Mouse (Mus musculus) forelimb bud, embryonic 11.5 days (tissue): ENCODE data around the gene Dcaf7.

Experiments used
- DNase-seq: peaks from one replicate; pipeline ENCODE4 v3.0.0-alpha.2; 2012; ENCODE audit warnings: low read depth, low spot score

Dcaf7 gene

GRCm38 (mm10) chr11:106044349-106044748, 7.7 kb downstream of the Dcaf7 start:
- no peak for DNase-seq

- DNase-seq = no peak
Measured at GRCm38 (mm10) chr11:106045256-106045655, 8.6 kb downstream of the Dcaf7 start.

GRCm38 (mm10) chr11:106045780-106046179, 9.1 kb downstream of the Dcaf7 start:
- DNase-seq = no peak

- no peak for DNase-seq
Measured at GRCm38 (mm10) chr11:106046584-106046983, 9.9 kb downstream of the Dcaf7 start.

GRCm38 (mm10) chr11:106053921-106054320, 17.2 kb downstream of the Dcaf7 start:
- DNase-seq = no peak

GRCm38 (mm10) chr11:106054600-106054999, 17.9 kb downstream of the Dcaf7 start:
- no peak for DNase-seq

- no peak for DNase-seq
Measured at GRCm38 (mm10) chr11:106055341-106055740, 18.7 kb downstream of the Dcaf7 start.

GRCm38 (mm10) chr11:106056819-106057491, 20.3 kb downstream of the Dcaf7 start:
- DNase-seq = no peak

- DNase-seq = no peak
Measured at GRCm38 (mm10) chr11:106058020-106058419, 21.3 kb downstream of the Dcaf7 start.

GRCm38 (mm10) chr11:106060549-106060948, 23.9 kb downstream of the Dcaf7 start:
- DNase-seq = no peak

- DNase-seq = no peak
Measured at GRCm38 (mm10) chr11:106061311-106061710, 24.6 kb downstream of the Dcaf7 start.

- DNase-seq = no peak
Measured at GRCm38 (mm10) chr11:106063756-106064155, 27.1 kb downstream of the Dcaf7 start.

GRCm38 (mm10) chr11:106065073-106065922, 28.6 kb downstream of the Dcaf7 start:
- DNase-seq = no peak

- peak; percentile 95 for DNase-seq
Measured at GRCm38 (mm10) chr11:106065923-106066571, 29.4 kb downstream of the Dcaf7 start, which contains the start of gene Taco1. Gene Taco1, plus strand, starts transcription at chr11:106066061.

GRCm38 (mm10) chr11:106066616-106067015, 29.9 kb downstream of the Dcaf7 start:
- DNase-seq = peak; percentile 100

- DNase-seq = no peak
Measured at GRCm38 (mm10) chr11:106073774-106074173, 37.1 kb downstream of the Dcaf7 start.

GRCm38 (mm10) chr11:106076321-106076720, 39.6 kb downstream of the Dcaf7 start:
- DNase-seq = peak; percentile 64

- DNase-seq = peak; percentile 99
Measured at GRCm38 (mm10) chr11:106083708-106084701, 47.3 kb downstream of the Dcaf7 start, which contains the start of gene Map3k3. Gene Map3k3, plus strand, starts transcription at chr11:106084613.

- DNase-seq = peak; percentile 65
Measured at GRCm38 (mm10) chr11:106084911-106085561, 48.4 kb downstream of the Dcaf7 start.

GRCm38 (mm10) chr11:106098223-106098622, 61.6 kb downstream of the Dcaf7 start:
- DNase-seq = no peak
